Mouse (Mus musculus) erythroblast, adult 5-6 weeks (primary cell): ENCODE results near the gene Chil3. TPM values are rescaled to one million over a fixed set of nuclear protein-coding genes. Genes with fewer than 3 reads are reported as not detected.

Experiments
- total RNA-seq, 2 experiments: library from RNA; stranded (forward) in 1 of 2; stranded (reverse) in 1 of 2; fragments of 150-400 nt in 1 of 2; fragments of 200-764, 138-1000 nt in 1 of 2; gene quantifications; 2 replicates each; pipeline versions ENCODE4 v1.2.3 to v1.2.4; 2015 to 2017; ENCODE audit warnings: low replicate concordance in 2 of 2

Gene Chil3
- total RNA-seq, 2 experiments from 2014 or later: 603 to 980 TPM

Other genes with a start within 250 kb of the Chil3 start
- gene I830077J02Rik, start 234.9 kb downstream of the Chil3 start, total RNA-seq (2015; ENCODE audit: low replicate concordance): 19.9 and 22.1 TPM in 2 replicates
- 5.4 and 7.1 TPM in 2 replicates for gene I830077J02Rik, start 234.9 kb downstream of the Chil3 start, total RNA-seq (2017; ENCODE audit: low replicate concordance)
- 14.6 and 17.9 TPM in 2 replicates for gene Wdr77, start 208.2 kb downstream of the Chil3 start, total RNA-seq (2015; ENCODE audit: low replicate concordance)
- gene Wdr77, start 208.2 kb downstream of the Chil3 start, total RNA-seq (2017; ENCODE audit: low replicate concordance): 10.5 and 11.4 TPM in 2 replicates
- gene Atp5f1, start 207.5 kb downstream of the Chil3 start, total RNA-seq (2015; ENCODE audit: low replicate concordance): 159 and 191 TPM in 2 replicates
- gene Atp5f1, start 207.5 kb downstream of the Chil3 start, total RNA-seq (2017; ENCODE audit: low replicate concordance): 268 and 302 TPM in 2 replicates
- 4.4 and 21.9 TPM in 2 replicates for gene Ovgp1, start 193.9 kb downstream of the Chil3 start, total RNA-seq (2015; ENCODE audit: low replicate concordance)
- 31.0 and 38.5 TPM in 2 replicates for gene Ovgp1, start 193.9 kb downstream of the Chil3 start, total RNA-seq (2017; ENCODE audit: low replicate concordance)
- gene Pifo, start 152.9 kb downstream of the Chil3 start, total RNA-seq (2015; ENCODE audit: low replicate concordance): not detected in 2 replicates
- not detected in 2 replicates for gene Pifo, start 152.9 kb downstream of the Chil3 start, total RNA-seq (2017; ENCODE audit: low replicate concordance)
- gene Chil5, start 134.8 kb downstream of the Chil3 start, total RNA-seq (2015; ENCODE audit: low replicate concordance): 4.6 TPM in 1 of 2 replicates, not detected in the other
- gene Chil5, start 134.8 kb downstream of the Chil3 start, total RNA-seq (2017; ENCODE audit: low replicate concordance): 1.5 and 1.7 TPM in 2 replicates
- gene Chia1, start 54.3 kb downstream of the Chil3 start, total RNA-seq (2015; ENCODE audit: low replicate concordance): 3.7 TPM in 1 of 2 replicates, not detected in the other
- not detected in 2 replicates for gene Chia1, start 54.3 kb downstream of the Chil3 start, total RNA-seq (2017; ENCODE audit: low replicate concordance)
- not detected in 2 replicates for gene Chil4, start 51.9 kb upstream of the Chil3 start, total RNA-seq (2015; ENCODE audit: low replicate concordance)
- 1.1 TPM in 1 of 2 replicates, not detected in the other for gene Chil4, start 51.9 kb upstream of the Chil3 start, total RNA-seq (2017; ENCODE audit: low replicate concordance)
- gene Chil6, start 238.6 kb upstream of the Chil3 start, total RNA-seq (2015; ENCODE audit: low replicate concordance): not detected in 2 replicates
- gene Chil6, start 238.6 kb upstream of the Chil3 start, total RNA-seq (2017; ENCODE audit: low replicate concordance): not detected in 2 replicates